Mouse (Mus musculus): Measurements from ENCODE around the gene Lrfn2. TPM values are rescaled to one million over a fixed set of nuclear protein-coding genes. Genes with fewer than 3 reads are reported as not detected.

The Lrfn2 gene
- polyA plus RNA-seq, 1 experiment from 2014 or later: 1.6 TPM

GRCm38 (mm10) chr17:49111911-49112310 lies 179.7 kb downstream of the Lrfn2 start:
- H3K4me1 ChIP-seq: no peaks in the 10 kb centered on the region
- H3K4me3 ChIP-seq (replicated peaks): no peak overlapping the region
- no peak overlapping the region for H3K9ac ChIP-seq
- H3K27me3 ChIP-seq: no peaks in the 10 kb centered on the region
- 80% methylated on average over 2 of the region's 2 CpGs for WGBS
- ATAC-seq (replicated peaks; ENCODE audit: low FRiP score): no peak
- H3K36me3 ChIP-seq: no peaks in the 10 kb centered on the region
- no peak overlapping the region for H3K4me2 ChIP-seq
- no peak overlapping the region for H3K27ac ChIP-seq
- H3K9me3 ChIP-seq (replicated peaks): no peaks in the 10 kb centered on the region

GRCm38 (mm10) chr17:49113336-49113735 lies 181.2 kb downstream of the Lrfn2 start:
- ATAC-seq (replicated peaks; ENCODE audit: low FRiP score): no peak

DNA sequence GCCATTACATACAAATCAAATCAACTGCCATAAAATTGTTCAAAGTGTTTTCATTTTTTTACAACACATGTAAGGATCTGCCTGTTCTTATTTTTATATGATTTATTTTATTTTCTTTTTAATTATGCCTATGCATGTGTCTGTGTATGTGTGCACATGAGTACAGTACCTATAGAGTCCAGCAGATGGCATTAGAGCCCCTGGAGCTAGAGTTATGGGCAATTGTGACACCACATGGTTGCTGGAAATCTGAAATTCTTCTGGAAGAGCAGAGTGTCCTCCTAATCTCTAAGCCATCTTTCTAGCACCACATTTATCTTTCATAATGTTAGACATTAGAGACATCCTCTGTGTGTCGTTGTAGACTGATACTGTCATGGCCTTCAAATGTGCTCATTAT lies 192.0 kb downstream of the Lrfn2 start:
- H3K27me3 ChIP-seq: no peaks in the 10 kb centered on the region
- H3K4me2 ChIP-seq: no peak overlapping the region
- H3K36me3 ChIP-seq: no peaks in the 10 kb centered on the region
- H3K4me3 ChIP-seq (replicated peaks): no peak overlapping the region
- no peaks in the 10 kb centered on the region for H3K9me3 ChIP-seq (replicated peaks)
- no peaks in the 10 kb centered on the region for H3K4me1 ChIP-seq
- no peak overlapping the region for H3K9ac ChIP-seq
- ATAC-seq (replicated peaks; ENCODE audit: low FRiP score): no peak
- 84% methylated on average over 1 of the region's 1 CpGs for WGBS
- no peak overlapping the region for H3K27ac ChIP-seq

More at GRCm38 (mm10) chr17:49113336-49113735, 181.2 kb downstream of the Lrfn2 start:
- Histone ChIP-seq H3K9me3 (replicated peaks) (no peaks in the 10 kb centered on the region), H3K4me2 (no peak overlapping the region), H3K4me1 (no peaks in the 10 kb centered on the region), H3K27ac (no peak overlapping the region), H3K36me3 (no peaks in the 10 kb centered on the region), H3K9ac (no peak overlapping the region), H3K27me3 (no peaks in the 10 kb centered on the region), H3K4me3 (replicated peaks) (no peak overlapping the region)
- 58% methylated on average over 3 of the region's 3 CpGs for WGBS

DNA sequence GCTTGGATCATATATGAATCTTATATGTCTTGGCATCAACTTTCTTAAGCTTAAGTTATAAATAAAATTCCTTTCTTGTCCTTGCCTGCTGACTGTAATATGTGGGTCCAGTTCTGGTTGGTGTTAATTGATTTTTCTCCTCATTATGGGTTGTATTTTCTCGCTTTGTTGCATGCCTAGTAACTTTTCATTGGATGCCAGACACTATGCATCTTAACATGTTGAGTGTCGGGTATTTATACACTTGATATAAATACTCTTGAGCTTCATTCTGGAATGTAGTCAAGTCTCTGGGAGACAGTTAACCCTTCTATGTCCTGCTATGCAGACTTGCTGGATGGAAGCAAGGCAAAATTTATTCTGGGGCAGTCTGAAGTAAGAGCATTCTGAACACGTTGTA lies 192.5 kb downstream of the Lrfn2 start:
- Histone ChIP-seq H3K27ac (no peak overlapping the region), H3K27me3 (no peaks in the 10 kb centered on the region), H3K36me3 (no peaks in the 10 kb centered on the region), H3K9ac (no peak overlapping the region), H3K9me3 (replicated peaks) (no peaks in the 10 kb centered on the region), H3K4me3 (replicated peaks) (no peak overlapping the region), H3K4me1 (no peaks in the 10 kb centered on the region), H3K4me2 (no peak overlapping the region)
- no peak for ATAC-seq (replicated peaks; ENCODE audit: low FRiP score)
- 73% methylated on average over 3 of the region's 3 CpGs for WGBS

Small RNAs within 50 kb of the gene (microRNA-seq; reads per million reads assigned to microRNA genes)
- gene Gm44304: not detected
